Mouse (Mus musculus) lung, embryonic 16.5 days (tissue): Measurements from ENCODE around the gene Usp29. TPM values are rescaled to one million over a fixed set of nuclear protein-coding genes. Genes with fewer than 3 reads are reported as not detected.
A peak's percentile ranks its signal among the peaks of the same experiment; 100 is the strongest.

Experiments used
- ATAC-seq: fragments of 200-750 bp; cut with Nextera tagmentation; 2 replicates; pipeline ENCODE4 v1.8.0; 2017; ENCODE audit warnings: low read depth, mild to moderate bottlenecking, moderate library complexity
- H3K27ac ChIP-seq: fragments of 300-500 bp; sonication (generic); 2 replicates; pipeline ENCODE4 v1.5.1; 2014; ENCODE audit warnings: mild to moderate bottlenecking, control low read depth, low read length
- H3K27me3 ChIP-seq: fragments of 300-500 bp; sonication (generic); 2 replicates; pipeline ENCODE4 v1.6.1; 2014; ENCODE audit warnings: low read depth, low read length, mixed read lengths; ENCODE audit not compliant: control insufficient read depth, insufficient read depth
- H3K36me3 ChIP-seq: fragments of 300-500 bp; sonication (generic); 2 replicates; pipeline ENCODE4 v1.6.1; 2014; ENCODE audit warnings: low read length; ENCODE audit not compliant: control insufficient read depth, insufficient read depth
- H3K4me1 ChIP-seq: fragments of 300-500 bp; sonication (generic); replicated peaks from 2 replicates; pipeline ENCODE4 v1.6.1; 2014; ENCODE audit warnings: low read length, mixed read lengths; ENCODE audit not compliant: control insufficient read depth, insufficient read depth
- H3K4me2 ChIP-seq: fragments of 300-500 bp; sonication (generic); 2 replicates; pipeline ENCODE4 v1.6.1; 2014; ENCODE audit warnings: low read depth, low read length, control low read depth
- H3K4me3 ChIP-seq: fragments of 300-500 bp; sonication (generic); 2 replicates; pipeline ENCODE4 v1.5.1; 2014; ENCODE audit warnings: mild to moderate bottlenecking, low read length, control low read depth
- H3K9ac ChIP-seq: fragments of 300-500 bp; sonication (generic); 2 replicates; pipeline ENCODE4 v1.6.1; 2014; ENCODE audit warnings: low read length, control low read depth
- H3K9me3 ChIP-seq: fragments of 300-500 bp; sonication (generic); 2 replicates; pipeline ENCODE4 v1.6.1; 2016; ENCODE audit warnings: low read length; ENCODE audit not compliant: control insufficient read depth
- WGBS: fragments of 180-500 bp; shearing (Covaris S2); extraction: QIAGEN DNeasy Blood & Tissue Kit; methylation state at CpG from one replicate; pipeline ENCODE4 v1.1.7; 2014; 5-methylcytosine and 5-hydroxymethylcytosine counted together
- polyA plus RNA-seq: library from polyadenylated mRNA; unstranded; fragments of >200 nt; fragmentation: Nextera tagmentation; extraction: Ambion mirVana; gene quantifications from 2 replicates; pipeline ENCODE4 v1.2.1, GENCODE M21; 2015

Usp29 gene
- polyA plus RNA-seq, 1 experiment from 2014 or later = 5.1 TPM

DNA sequence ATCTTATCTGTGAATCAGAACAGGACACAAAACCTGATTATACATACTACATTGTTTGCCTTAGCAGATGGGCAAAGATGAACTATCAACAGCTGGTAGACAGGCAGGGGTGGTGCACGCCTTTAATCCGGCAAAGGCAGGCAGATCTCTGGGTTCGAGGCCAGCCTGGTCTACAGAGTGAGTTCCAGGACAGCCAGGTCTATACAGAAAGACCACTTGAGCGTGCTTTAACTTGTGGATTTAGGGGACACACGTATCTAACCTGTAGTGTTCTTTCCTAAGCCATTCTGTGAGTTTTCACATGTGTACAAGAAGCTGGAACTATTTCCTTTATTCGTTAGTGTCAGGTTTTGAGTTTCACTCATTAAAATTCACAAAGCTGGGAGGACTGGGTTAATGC is 120.9 kb downstream of the Usp29 start:
- no peak for ATAC-seq
- no peaks in the 10 kb centered on the region for H3K36me3 ChIP-seq
- 54% methylated on average over 6 of the region's 6 CpGs for WGBS
- no peak overlapping the region for H3K4me3 ChIP-seq
- H3K4me1 ChIP-seq = peaks cover 4% of the 10 kb centered on the region; the same call in 1 of the 2 replicates
- no peaks in the 10 kb centered on the region for H3K27me3 ChIP-seq
- no peak overlapping the region for H3K27ac ChIP-seq
- H3K4me2 ChIP-seq = no peak overlapping the region
- no peak overlapping the region for H3K9ac ChIP-seq
- H3K9me3 ChIP-seq = no peaks in the 10 kb centered on the region

DNA sequence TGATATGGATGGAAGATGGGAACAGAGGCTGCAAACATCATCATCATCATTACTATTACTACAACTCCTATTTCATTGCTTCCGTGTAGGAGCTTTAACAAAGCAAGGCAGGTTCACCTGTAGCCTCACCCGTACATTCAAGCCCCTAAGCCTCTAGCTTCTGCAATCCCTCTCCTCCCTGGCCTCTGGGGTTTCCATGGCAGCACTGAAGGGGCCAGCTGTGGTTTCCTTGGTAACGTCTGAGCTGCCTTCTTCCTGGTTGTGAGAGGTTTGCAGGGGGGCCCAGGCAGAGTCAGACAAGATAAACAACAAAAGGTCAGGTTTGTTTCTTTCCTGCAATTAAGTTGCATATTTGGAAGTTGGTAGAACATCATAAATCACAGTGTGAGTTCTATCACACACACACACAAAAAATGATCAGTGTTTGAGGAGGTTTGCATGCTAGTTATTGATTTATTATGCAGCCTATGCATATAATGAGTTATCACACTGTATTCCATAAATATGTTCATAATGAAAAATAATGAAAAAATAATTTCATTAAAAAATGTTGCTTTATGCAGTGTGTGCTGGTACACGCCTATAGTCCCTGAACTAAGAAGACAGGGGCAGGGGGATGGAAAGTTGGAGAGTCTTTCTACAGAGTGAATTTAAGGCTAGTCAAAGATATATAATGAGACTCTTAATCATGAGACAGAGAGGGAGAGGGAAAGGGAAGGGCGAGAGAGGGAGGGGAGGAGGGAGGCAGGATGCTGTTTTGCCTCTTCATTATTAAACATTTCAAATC is 121.5 kb downstream of the Usp29 start:
- H3K4me1 ChIP-seq = peaks cover 4% of the 10 kb centered on the region; the same call in 1 of the 2 replicates
- no peak overlapping the region for H3K27ac ChIP-seq
- no peaks in the 10 kb centered on the region for H3K27me3 ChIP-seq
- peak; percentile 65 for ATAC-seq
- WGBS = 24% methylated on average over 5 of the region's 5 CpGs
- no peak overlapping the region for H3K4me3 ChIP-seq
- no peak overlapping the region for H3K4me2 ChIP-seq
- no peaks in the 10 kb centered on the region for H3K9me3 ChIP-seq
- H3K9ac ChIP-seq = no peak overlapping the region
- H3K36me3 ChIP-seq = no peaks in the 10 kb centered on the region

DNA sequence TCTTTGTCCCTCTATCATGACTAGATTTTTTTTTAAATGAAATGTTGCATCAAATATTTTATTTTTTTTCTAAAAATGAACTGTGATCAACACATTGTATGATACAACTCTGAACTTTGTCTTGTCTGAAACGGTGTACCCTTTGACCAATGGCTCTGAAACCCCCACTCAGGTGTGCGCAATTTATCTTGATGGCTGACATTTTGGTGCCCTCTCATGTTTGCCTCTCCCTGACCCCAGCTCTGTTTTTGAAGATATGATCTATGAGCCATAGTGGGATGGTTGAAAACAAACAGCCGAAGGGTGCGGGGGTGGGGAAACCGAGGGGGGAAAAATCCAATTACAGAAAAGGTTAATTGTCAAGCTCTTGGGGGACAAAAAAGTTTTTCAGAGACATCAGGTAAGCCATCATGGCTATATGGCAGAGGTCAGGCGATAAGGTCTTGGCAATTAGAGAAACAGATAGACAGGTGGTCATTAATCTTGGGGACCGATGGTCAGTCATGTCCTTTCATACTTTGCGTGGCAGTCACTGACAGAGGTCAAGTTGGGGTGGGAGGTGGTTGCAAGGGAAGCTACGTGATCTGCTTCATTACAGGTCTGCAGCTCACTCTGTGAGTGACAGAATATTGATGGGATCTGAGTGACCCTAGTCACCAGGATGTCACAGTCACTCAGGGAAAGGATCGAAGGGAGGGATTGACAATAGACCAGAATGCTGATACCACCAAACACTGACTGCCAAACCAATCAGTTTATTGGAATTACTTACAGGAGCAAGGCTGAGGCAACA is 125.4 kb downstream of the Usp29 start:
- H3K27ac ChIP-seq = no peak overlapping the region
- H3K36me3 ChIP-seq = no peaks in the 10 kb centered on the region
- ATAC-seq = no peak
- H3K9me3 ChIP-seq = no peaks in the 10 kb centered on the region
- no peak overlapping the region for H3K9ac ChIP-seq
- peaks cover 4% of the 10 kb centered on the region; the same call in 1 of the 2 replicates for H3K4me1 ChIP-seq
- 38% methylated on average over 10 of the region's 10 CpGs for WGBS
- H3K4me3 ChIP-seq = no peak overlapping the region
- H3K4me2 ChIP-seq = no peak overlapping the region
- H3K27me3 ChIP-seq = no peaks in the 10 kb centered on the region

DNA sequence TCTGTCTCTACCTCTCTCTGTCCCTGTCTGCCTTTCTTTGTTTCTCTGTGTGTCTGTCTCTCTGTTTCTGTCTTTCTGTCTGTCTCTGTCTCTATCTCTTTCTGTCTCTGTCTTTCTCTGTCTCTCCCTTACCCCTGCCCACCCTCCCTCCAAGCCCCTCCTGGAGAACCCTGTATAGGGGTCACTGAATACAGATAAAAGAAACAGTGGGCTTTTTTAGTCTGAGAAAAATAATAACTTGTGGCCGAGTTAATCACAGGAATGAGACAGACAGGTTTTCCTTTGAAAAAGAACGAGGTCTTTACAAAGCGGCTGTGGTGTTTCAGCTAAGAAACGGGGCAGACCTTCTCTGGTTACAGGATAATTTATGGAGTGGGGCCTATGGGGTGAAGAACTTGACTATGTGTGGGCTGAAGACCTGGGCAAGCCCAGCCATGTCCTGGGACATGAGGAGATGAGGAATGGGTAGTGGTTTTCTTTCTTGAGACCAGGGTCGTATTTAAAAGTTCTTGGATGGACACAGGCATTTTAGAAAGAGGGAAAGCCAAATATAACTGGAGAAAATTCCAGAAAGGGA is 128.4 kb downstream of the Usp29 start:
- Histone ChIP-seq H3K4me3 (no peak overlapping the region), H3K36me3 (no peaks in the 10 kb centered on the region), H3K4me1 (peaks cover 5% of the 10 kb centered on the region), H3K9me3 (no peaks in the 10 kb centered on the region), H3K4me2 (no peak overlapping the region), H3K9ac (no peak overlapping the region), H3K27ac (no peak overlapping the region; the same call in 1 of the 2 replicates), H3K27me3 (no peaks in the 10 kb centered on the region)
- no peak for ATAC-seq
- 22% methylated on average over 5 of the region's 5 CpGs for WGBS

DNA sequence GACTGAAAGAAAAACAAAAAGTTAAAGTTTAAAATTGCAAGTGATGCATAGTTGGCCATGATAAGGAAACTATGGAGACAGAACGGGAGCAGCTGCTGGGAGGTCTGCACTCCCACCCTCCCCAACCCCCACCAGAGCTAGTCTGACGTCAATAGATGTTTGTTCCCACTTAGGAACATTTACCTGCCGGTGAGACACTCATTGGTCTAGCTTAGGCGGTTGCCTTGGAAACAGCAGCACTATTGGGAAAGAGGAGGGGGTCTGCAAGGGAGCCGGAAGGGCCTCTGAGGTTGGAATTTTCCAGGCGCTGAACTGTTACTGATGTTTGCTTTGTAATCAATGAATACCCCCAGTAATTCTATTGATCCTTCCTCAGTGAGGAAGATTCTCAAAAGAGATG is 130.3 kb downstream of the Usp29 start:
- Histone ChIP-seq H3K27ac (no peak overlapping the region), H3K27me3 (no peaks in the 10 kb centered on the region), H3K4me2 (no peak overlapping the region), H3K4me1 (peaks cover 5% of the 10 kb centered on the region), H3K9me3 (no peaks in the 10 kb centered on the region), H3K36me3 (no peaks in the 10 kb centered on the region), H3K4me3 (no peak overlapping the region), H3K9ac (no peak overlapping the region)
- 8% methylated on average over 6 of the region's 6 CpGs for WGBS
- peak; percentile 68; the same call in 1 of the 2 replicates for ATAC-seq

DNA sequence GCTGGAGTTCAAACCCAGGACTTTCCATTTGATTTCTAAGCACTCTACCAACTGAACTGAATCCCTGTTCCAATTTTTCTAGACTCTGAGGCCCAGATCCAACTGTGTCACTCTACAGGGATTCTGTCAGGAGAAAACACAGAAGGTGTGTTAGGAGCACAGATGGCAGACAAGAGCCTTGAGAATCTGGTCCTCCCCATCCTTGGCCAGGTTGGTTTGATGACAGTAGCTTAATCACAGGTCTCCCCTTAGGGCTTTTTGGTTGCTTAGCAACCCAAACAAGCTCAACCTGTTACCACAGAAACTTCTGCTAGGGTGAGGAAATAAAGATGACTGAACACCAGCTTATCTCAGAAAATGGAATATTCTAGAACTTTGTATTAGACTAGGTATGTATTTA is 136.0 kb downstream of the Usp29 start:
- no peak for ATAC-seq
- Histone ChIP-seq H3K9me3 (no peaks in the 10 kb centered on the region), H3K36me3 (no peaks in the 10 kb centered on the region), H3K27ac (no peak overlapping the region), H3K4me3 (no peak overlapping the region), H3K4me2 (no peak overlapping the region), H3K9ac (no peak overlapping the region), H3K4me1 (peaks cover 5% of the 10 kb centered on the region), H3K27me3 (no peaks in the 10 kb centered on the region)

DNA sequence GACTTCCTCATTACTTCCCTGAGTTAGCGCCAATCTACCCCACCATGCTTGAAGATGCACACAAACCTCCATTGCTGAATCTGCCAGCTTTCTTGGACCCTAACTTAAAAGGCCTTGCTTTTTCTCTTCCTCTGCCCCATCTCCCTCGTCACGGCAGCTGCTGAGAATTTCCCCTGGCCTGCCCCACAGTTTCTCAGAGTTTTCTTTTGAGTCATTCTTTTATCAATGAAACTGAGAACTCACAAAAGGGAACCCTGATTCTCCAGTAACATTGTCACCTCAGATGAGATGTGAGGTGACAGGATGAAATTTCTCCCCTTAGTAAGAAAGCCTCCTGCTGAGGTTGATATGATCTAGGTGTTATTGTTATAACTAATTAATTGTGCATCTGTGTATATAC is 138.5 kb downstream of the Usp29 start:
- no peaks in the 10 kb centered on the region for H3K27me3 ChIP-seq

DNA sequence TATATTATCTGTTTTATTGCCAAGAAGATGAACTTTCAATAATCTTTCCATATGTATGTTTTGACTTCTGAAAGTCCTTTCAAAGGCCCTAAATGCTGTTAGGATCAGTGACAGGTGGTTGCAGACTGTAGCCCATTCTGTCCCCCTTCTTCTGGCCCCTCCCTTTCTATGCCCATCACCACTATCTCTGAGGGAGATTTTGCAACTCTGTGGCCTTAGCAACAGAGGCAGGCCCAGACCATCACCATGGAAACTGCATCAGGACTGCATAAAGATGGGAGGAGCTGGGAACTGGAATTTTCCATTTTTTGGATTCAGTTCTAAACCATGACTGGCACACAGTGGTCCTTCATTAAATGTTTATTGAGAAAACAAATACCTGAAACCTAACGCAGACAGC is 139.2 kb downstream of the Usp29 start:
- no peak overlapping the region for H3K9ac ChIP-seq
- H3K4me1 ChIP-seq = no peaks in the 10 kb centered on the region
- no peaks in the 10 kb centered on the region for H3K27me3 ChIP-seq
- H3K27ac ChIP-seq = no peak overlapping the region
- no peaks in the 10 kb centered on the region for H3K9me3 ChIP-seq
- H3K4me2 ChIP-seq = no peak overlapping the region
- 65% methylated on average over 1 of the region's 1 CpGs for whole genome bisulfite sequencing
- no peak overlapping the region for H3K4me3 ChIP-seq
- ATAC-seq = no peak
- H3K36me3 ChIP-seq = no peaks in the 10 kb centered on the region

More for the DNA sequence above, 138.5 kb downstream of the Usp29 start:
- ATAC-seq = no peak
- H3K27ac ChIP-seq = no peak overlapping the region
- no peaks in the 10 kb centered on the region for H3K9me3 ChIP-seq
- H3K4me1 ChIP-seq = no peaks in the 10 kb centered on the region
- H3K4me2 ChIP-seq = no peak overlapping the region
- H3K4me3 ChIP-seq = no peak overlapping the region
- H3K36me3 ChIP-seq = no peaks in the 10 kb centered on the region
- 76% methylated on average over 3 of the region's 3 CpGs for WGBS
- H3K9ac ChIP-seq = no peak overlapping the region

DNA sequence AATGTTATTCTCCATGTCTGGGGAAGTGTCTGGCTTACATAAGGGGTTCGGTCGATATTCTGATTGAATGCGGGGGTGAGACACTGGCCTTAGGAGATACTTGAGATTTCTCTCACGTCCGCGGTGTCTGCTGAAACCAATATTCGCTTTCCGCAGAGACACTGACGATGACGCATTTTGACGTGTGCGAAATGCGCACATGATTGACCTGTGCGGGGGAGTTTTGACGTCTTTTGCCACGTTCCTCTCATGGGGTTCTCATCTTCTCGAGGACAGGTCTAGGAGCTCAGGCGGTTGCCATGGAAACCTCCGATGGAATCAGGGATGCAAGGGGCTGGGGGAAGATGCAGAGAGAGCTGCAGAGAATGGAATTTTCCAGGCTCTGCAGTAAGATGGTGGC is 144.1 kb downstream of the Usp29 start:
- Histone ChIP-seq H3K4me3 (no peak overlapping the region), H3K9ac (no peak overlapping the region), H3K4me1 (no peaks in the 10 kb centered on the region), H3K27me3 (no peaks in the 10 kb centered on the region), H3K27ac (no peak overlapping the region), H3K36me3 (no peaks in the 10 kb centered on the region), H3K4me2 (no peak overlapping the region), H3K9me3 (no peaks in the 10 kb centered on the region)
- ATAC-seq = no peak
- 68% methylated on average over 19 of the region's 19 CpGs for WGBS
